Comparison of ENCODE assay signal across 19 mouse cellular contexts in genomic region chr16:43604399-43605013, GRCm38 (mm10). TPM values are rescaled to one million over a fixed set of nuclear protein-coding genes. Genes with fewer than 3 reads are reported as not detected.
A peak's percentile ranks its signal among the peaks of the same experiment; 100 is the strongest.
DNase-seq lines count a peak whose midpoint lies in the region; ATAC-seq and TF ChIP-seq lines count a peak whose summit lies in the region.
"Had no signal": no experiment of that assay in that cellular context is flagged by ENCODE, and none has a peak within 500 bp of the region (broad histone marks: within the 10 kb centered on the region; RNA-seq: fewer than 3 reads in every experiment).

No protein-coding gene starts in this region.

- ATAC-seq in forebrain, embryonic 15.5 days (replicated peaks) = peak; percentile 58
- ATAC-seq in neural tube, embryonic 12.5 days (ENCODE audit: low FRiP score, low read depth) = peak; percentile 54
- ATAC-seq in kidney, embryonic 15.5 days (replicated peaks; ENCODE audit: low FRiP score) = no peak
- ATAC-seq: intestine, embryonic 15.5 days had no signal

- peaks cover 5% of the 10 kb centered on the region; the same call in 1 of the 2 replicates for H3K9me3 ChIP-seq in forebrain, embryonic 15.5 days
- H3K9me3 ChIP-seq in midbrain, embryonic 10.5 days (replicated peaks) = no peaks in the 10 kb centered on the region; the same call in 1 of the 2 replicates
- H3K9me3 ChIP-seq in neural tube, embryonic 12.5 days = peaks cover 8% of the 10 kb centered on the region; the same call in 1 of the 2 replicates
- no peaks in the 10 kb centered on the region for H3K9me3 ChIP-seq in kidney, embryonic 15.5 days (replicated peaks)
- H3K9me3 ChIP-seq: intestine, embryonic 15.5 days; limb, embryonic 13.5 days; liver, embryonic 15.5 days had no signal

- intact Hi-C loops in gastrocnemius, adult 2 months (cut with DNase I) = no loop called here

- no peak overlapping the region for H3K9ac ChIP-seq in forebrain, embryonic 15.5 days (replicated peaks)
- H3K9ac ChIP-seq in neural tube, embryonic 12.5 days = no peak overlapping the region
- H3K9ac ChIP-seq in kidney, embryonic 15.5 days = no peak overlapping the region
- H3K9ac ChIP-seq: intestine, embryonic 15.5 days; limb, embryonic 13.5 days; liver, embryonic 15.5 days had no signal

- peaks cover 22% of the 10 kb centered on the region for H3K36me3 ChIP-seq in forebrain, embryonic 15.5 days
- peaks cover 33% of the 10 kb centered on the region for H3K36me3 ChIP-seq in midbrain, embryonic 10.5 days
- H3K36me3 ChIP-seq in neural tube, embryonic 12.5 days = peaks cover 34% of the 10 kb centered on the region
- peaks cover 15% of the 10 kb centered on the region; the same call in 1 of the 2 replicates for H3K36me3 ChIP-seq in kidney, embryonic 15.5 days
- H3K36me3 ChIP-seq: intestine, embryonic 15.5 days; liver, embryonic 15.5 days had no signal

- no peaks in the 10 kb centered on the region for H3K27me3 ChIP-seq in forebrain, embryonic 15.5 days
- H3K27me3 ChIP-seq in midbrain, embryonic 10.5 days (ENCODE audit: low read depth, poor library complexity, severe bottlenecking) = no peaks in the 10 kb centered on the region
- no peaks in the 10 kb centered on the region for H3K27me3 ChIP-seq in neural tube, embryonic 12.5 days (replicated peaks)
- H3K27me3 ChIP-seq in kidney, embryonic 15.5 days = no peaks in the 10 kb centered on the region
- H3K27me3 ChIP-seq: intestine, embryonic 15.5 days; limb, embryonic 13.5 days; liver, embryonic 15.5 days; megakaryocyte, embryonic 14.5 days had no signal

- H3K4me3 ChIP-seq in gastrocnemius, adult 2 months = no peak overlapping the region
- H3K4me3 ChIP-seq in forebrain, embryonic 15.5 days = no peak overlapping the region
- H3K4me3 ChIP-seq in midbrain, embryonic 10.5 days = no peak overlapping the region
- H3K4me3 ChIP-seq in neural tube, embryonic 12.5 days = no peak overlapping the region
- no peak overlapping the region for H3K4me3 ChIP-seq in kidney, embryonic 15.5 days (replicated peaks)
- H3K4me3 ChIP-seq: intestine, embryonic 15.5 days; limb, embryonic 13.5 days; liver, embryonic 15.5 days; megakaryocyte, embryonic 14.5 days had no signal

- H3K4me1 ChIP-seq in forebrain, embryonic 15.5 days = peaks cover 17% of the 10 kb centered on the region
- peaks cover 35% of the 10 kb centered on the region for H3K4me1 ChIP-seq in midbrain, embryonic 10.5 days
- H3K4me1 ChIP-seq in neural tube, embryonic 12.5 days = peaks cover 20% of the 10 kb centered on the region
- H3K4me1 ChIP-seq in kidney, embryonic 15.5 days = peaks cover 3% of the 10 kb centered on the region
- H3K4me1 ChIP-seq: intestine, embryonic 15.5 days; liver, embryonic 15.5 days; megakaryocyte, embryonic 14.5 days had no signal

- no peak overlapping the region for H3K4me2 ChIP-seq in forebrain, embryonic 15.5 days (replicated peaks)
- H3K4me2 ChIP-seq in neural tube, embryonic 12.5 days (replicated peaks) = no peak overlapping the region
- H3K4me2 ChIP-seq in kidney, embryonic 15.5 days = no peak overlapping the region
- H3K4me2 ChIP-seq: intestine, embryonic 15.5 days; liver, embryonic 15.5 days had no signal

- H3K27ac ChIP-seq in gastrocnemius, adult 2 months = peak overlapping the region; percentile 72; the same call in 1 of the 2 replicates
- H3K27ac ChIP-seq in forebrain, embryonic 15.5 days (replicated peaks) = peak overlapping the region; percentile 76
- H3K27ac ChIP-seq in midbrain, embryonic 10.5 days (replicated peaks) = peak overlapping the region; percentile 77
- H3K27ac ChIP-seq in neural tube, embryonic 12.5 days = no peak overlapping the region
- no peak overlapping the region for H3K27ac ChIP-seq in kidney, embryonic 15.5 days
- H3K27ac ChIP-seq: intestine, embryonic 15.5 days; limb, embryonic 13.5 days; liver, embryonic 15.5 days had no signal

- DNase-seq in gastrocnemius, adult 2 months = no peak
- DNase-seq in gastrocnemius, postnatal 4 days (ENCODE audit: low spot score in 2 of 2) = no peak
- no peak for DNase-seq in midbrain, embryonic 10.5 days (ENCODE audit: low spot score)
- DNase-seq in thymus, postnatal 25 days = no peak
- DNase-seq in kidney, adult 11 months = no peak
- DNase-seq: cerebellum, adult 9-11 months; gastrocnemius, postnatal 10 days; kidney, postnatal 10 days; lung, postnatal 10 days had no signal

- no peak for TF ChIP-seq CTCF in gastrocnemius, adult 2 months (IDR thresholded peaks at IDR 0.05)

- WGBS in forebrain, embryonic 15.5 days = 6% methylated on average over 4 of the region's 4 CpGs
- WGBS in midbrain, embryonic 10.5 days = 45% methylated on average over 4 of the region's 4 CpGs
- 25% methylated on average over 4 of the region's 4 CpGs for WGBS in neural tube, embryonic 12.5 days
- 75% methylated on average over 4 of the region's 4 CpGs for WGBS in kidney, embryonic 15.5 days

RNA-seq across cellular contexts. Expression of gene Tigit, which starts 59.4 kb away (rescaled TPM):
- total RNA-seq in gastrocnemius, adult 2 months (2021) = not detected
- total RNA-seq in gastrocnemius, postnatal 4 days (2021) = not detected
- polyA plus RNA-seq in forebrain, embryonic 15.5 days (2015; fragmentation: Nextera tagmentation; extraction: Ambion mirVana) = 0.20 TPM in 1 of 2 replicates, not detected in the other
- not detected in 2 replicates for polyA plus RNA-seq in midbrain, embryonic 10.5 days (2016; fragmentation: Nextera tagmentation; extraction: Ambion mirVana)
- not detected in 2 replicates for polyA plus RNA-seq in neural tube, embryonic 12.5 days (2016; fragmentation: Nextera tagmentation; extraction: Ambion mirVana)
- not detected in 2 replicates for polyA plus RNA-seq in kidney, embryonic 15.5 days (2015; fragmentation: Nextera tagmentation; extraction: Ambion mirVana)
- total RNA-seq: adrenal gland, postnatal 4 days; gastrocnemius, postnatal 10 days; heart, postnatal 25 days; left cerebral cortex, postnatal 10 days had no signal
- polyA plus RNA-seq: intestine, embryonic 15.5 days; limb, embryonic 13.5 days; liver, embryonic 15.5 days had no signal

Comparison
In these comparisons a context has a peak if more than half of its experiments do, and no peak if none do; other contexts are left out.
1. H3K27ac ChIP-seq: peak in gastrocnemius, adult 2 months (single experiment), forebrain, embryonic 15.5 days (single experiment) and midbrain, embryonic 10.5 days (single experiment); none in neural tube, embryonic 12.5 days (single experiment) and kidney, embryonic 15.5 days (single experiment).